Mouse (Mus musculus): ENCODE measurements around the gene Ddx3x. TPM values are rescaled to one million over a fixed set of nuclear protein-coding genes. Genes with fewer than 3 reads are reported as not detected.

Ddx3x gene
- polyA plus RNA-seq, 1 experiment from 2014 or later = 74.3 TPM

DNA sequence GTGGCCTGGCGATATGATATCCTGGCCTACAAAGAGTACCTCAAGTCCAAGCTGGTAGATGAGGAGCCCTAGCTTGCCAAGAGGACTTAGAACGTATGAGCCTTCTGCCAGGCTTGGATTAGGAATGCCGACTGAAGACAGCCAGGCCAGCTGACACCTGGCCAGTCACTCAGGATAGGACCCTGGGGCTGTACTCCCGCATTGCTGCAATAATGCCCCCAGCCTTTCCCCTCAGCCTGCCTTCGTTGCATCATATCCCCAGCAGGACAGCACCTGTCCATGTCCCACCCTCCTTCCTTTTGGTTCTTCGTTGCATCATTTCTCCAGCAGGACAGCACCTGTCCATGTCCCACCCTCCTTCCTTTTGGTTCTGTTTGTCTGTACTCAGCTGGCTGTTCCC, 41.3 kb upstream of the Ddx3x start:
- no peak for TF ChIP-seq CTCF (IDR thresholded peaks at IDR 0.05; ENCODE audit: low read depth)
- no peak for TF ChIP-seq EP300 (optimal IDR thresholded peaks at IDR 0.05)
- WGBS = 75% methylated on average over 5 of the region's 6 CpGs
- Histone ChIP-seq H3K9ac (ENCODE audit: low read length) (no peak overlapping the region), H3K4me2 (replicated peaks; ENCODE audit: low read depth) (no peak overlapping the region), H3K4me1 (replicated peaks; ENCODE audit: control insufficient read depth, insufficient read depth) (no peaks in the 10 kb centered on the region), H3K9me3 (ENCODE audit: control insufficient read depth, low read length) (no peaks in the 10 kb centered on the region), H3K27ac (replicated peaks) (no peak overlapping the region), H3K27me3 (ENCODE audit: control insufficient read depth, insufficient read depth, low read length) (no peaks in the 10 kb centered on the region), H3K36me3 (ENCODE audit: control insufficient read depth, insufficient read depth, low read length) (no peaks in the 10 kb centered on the region), H3K4me3 (ENCODE audit: low read depth, low read length) (no peak overlapping the region)
- DNase-seq (ENCODE audit: low spot score) = no peak
- no peak for ATAC-seq (ENCODE audit: low FRiP score, low TSS enrichment)

- H3K27me3 ChIP-seq (ENCODE audit: control insufficient read depth, insufficient read depth, low read length) = no peaks in the 10 kb centered on the region
- DNase-seq (ENCODE audit: low spot score) (no peak), ATAC-seq (ENCODE audit: low FRiP score, low TSS enrichment) (no peak)
- no peaks in the 10 kb centered on the region for H3K4me1 ChIP-seq (replicated peaks; ENCODE audit: control insufficient read depth, insufficient read depth)
- H3K4me2 ChIP-seq (replicated peaks; ENCODE audit: low read depth) = peak overlapping the region; percentile 52; the same call in 1 of the 2 replicates
- H3K36me3 ChIP-seq (ENCODE audit: control insufficient read depth, insufficient read depth, low read length) = no peaks in the 10 kb centered on the region
- 31% methylated on average over 11 of the region's 11 CpGs for WGBS
- H3K9me3 ChIP-seq (ENCODE audit: control insufficient read depth, low read length) = no peaks in the 10 kb centered on the region
- TF ChIP-seq CTCF (IDR thresholded peaks at IDR 0.05; ENCODE audit: low read depth) = no peak
- peak overlapping the region; percentile 96 for H3K27ac ChIP-seq (replicated peaks)
- H3K9ac ChIP-seq (ENCODE audit: low read length) = no peak overlapping the region
- H3K4me3 ChIP-seq (ENCODE audit: low read depth, low read length) = no peak overlapping the region
Measured at GRCm38 (mm10) chrX:13240646-13241425, 39.9 kb upstream of the Ddx3x start.

GRCm38 (mm10) chrX:13241426-13242319, 39.1 kb upstream of the Ddx3x start:
- TF ChIP-seq CTCF (IDR thresholded peaks at IDR 0.05; ENCODE audit: low read depth) (no peak), EP300 (optimal IDR thresholded peaks at IDR 0.05) (no peak)
- ATAC-seq (ENCODE audit: low FRiP score, low TSS enrichment) = no peak
- WGBS = 14% methylated on average over 21 of the region's 21 CpGs

DNA sequence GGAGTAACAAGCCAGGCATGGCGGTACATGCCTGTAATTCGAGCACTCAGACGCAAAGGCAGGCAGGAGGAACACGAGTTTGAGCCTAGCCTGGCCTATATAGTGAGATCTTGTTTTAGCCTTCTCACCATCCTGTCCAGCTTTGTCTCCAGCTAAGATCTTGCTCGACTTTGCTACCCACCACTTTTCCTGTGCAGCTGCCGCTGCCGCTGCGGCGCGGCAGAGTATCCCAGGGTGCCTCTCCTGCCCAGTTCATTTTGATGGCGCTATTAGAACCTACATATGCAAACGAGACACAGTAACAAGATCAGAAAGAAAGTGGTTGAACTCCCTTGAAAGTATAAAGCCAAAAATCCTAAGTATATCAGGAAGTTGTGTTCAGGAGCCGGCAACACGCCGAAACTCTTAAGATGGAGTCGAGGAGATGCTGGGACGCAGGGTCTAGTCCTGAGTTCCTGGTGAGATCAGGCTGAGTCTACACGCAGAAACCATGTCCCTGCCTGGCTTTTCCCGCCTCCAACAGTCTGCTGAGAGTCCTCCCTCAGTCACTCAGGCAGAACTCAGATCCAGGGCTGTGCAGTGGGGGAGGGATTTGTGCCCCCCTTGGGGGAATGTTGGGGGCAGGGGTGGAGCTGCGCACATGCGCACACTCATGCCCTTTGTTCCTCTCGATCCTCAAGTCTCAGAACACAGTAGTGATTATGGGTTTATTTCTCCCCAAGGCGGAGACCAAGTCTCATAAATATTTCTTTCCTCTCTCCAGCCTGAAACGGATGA, 38.3 kb upstream of the Ddx3x start:
- peak overlapping the region; percentile 96 for H3K27ac ChIP-seq (replicated peaks)
- H3K9me3 ChIP-seq (ENCODE audit: control insufficient read depth, low read length) = no peaks in the 10 kb centered on the region
- peak; percentile 87 for ATAC-seq (ENCODE audit: low FRiP score, low TSS enrichment)
- H3K36me3 ChIP-seq (ENCODE audit: control insufficient read depth, insufficient read depth, low read length) = no peaks in the 10 kb centered on the region
- peak overlapping the region; percentile 33 for H3K4me3 ChIP-seq (ENCODE audit: low read depth, low read length)
- H3K4me2 ChIP-seq (replicated peaks; ENCODE audit: low read depth) = peak overlapping the region; percentile 52
- 13% methylated on average over 24 of the region's 24 CpGs for WGBS
- H3K9ac ChIP-seq (ENCODE audit: low read length) = peak overlapping the region; percentile 55
- peak; percentile 81 for DNase-seq (ENCODE audit: low spot score)
- TF ChIP-seq CTCF (IDR thresholded peaks at IDR 0.05; ENCODE audit: low read depth) (peak; percentile 6; the same call in 1 of the 2 replicates), EP300 (optimal IDR thresholded peaks at IDR 0.05) (no peak)
- H3K27me3 ChIP-seq (ENCODE audit: control insufficient read depth, insufficient read depth, low read length) = no peaks in the 10 kb centered on the region
- no peaks in the 10 kb centered on the region for H3K4me1 ChIP-seq (replicated peaks; ENCODE audit: control insufficient read depth, insufficient read depth)

More at GRCm38 (mm10) chrX:13241426-13242319, 39.1 kb upstream of the Ddx3x start:
- Histone ChIP-seq H3K9ac (ENCODE audit: low read length) (peak overlapping the region; percentile 55), H3K36me3 (ENCODE audit: control insufficient read depth, insufficient read depth, low read length) (no peaks in the 10 kb centered on the region), H3K4me3 (ENCODE audit: low read depth, low read length) (peak overlapping the region; percentile 33), H3K27me3 (ENCODE audit: control insufficient read depth, insufficient read depth, low read length) (no peaks in the 10 kb centered on the region), H3K9me3 (ENCODE audit: control insufficient read depth, low read length) (no peaks in the 10 kb centered on the region), H3K27ac (replicated peaks) (peak overlapping the region; percentile 96), H3K4me1 (replicated peaks; ENCODE audit: control insufficient read depth, insufficient read depth) (no peaks in the 10 kb centered on the region), H3K4me2 (replicated peaks; ENCODE audit: low read depth) (peak overlapping the region; percentile 52)
- DNase-seq (ENCODE audit: low spot score) = peak; percentile 18
